Mouse (Mus musculus): ENCODE data around the gene Zfp629.

The Zfp629 gene

GRCm38 (mm10) chr7:127564381-127565150 is 51.0 kb downstream of the Zfp629 start:
- DNase-seq (ENCODE audit: low spot score), result no peak

- DNase-seq (ENCODE audit: low spot score), result no peak
These were observed 54.2 kb downstream of the Zfp629 start, which contains the start of gene Tmem265 for GRCm38 (mm10) chr7:127561340-127561858. TSS of gene Tmem265 (plus strand) at chr7:127561390.

- DNase-seq (ENCODE audit: low spot score), result no peak
These were observed 55.0 kb downstream of the Zfp629 start for GRCm38 (mm10) chr7:127560580-127560979.
